8 mouse cellular contexts compared by ENCODE assay signal in the genomic region with DNA sequence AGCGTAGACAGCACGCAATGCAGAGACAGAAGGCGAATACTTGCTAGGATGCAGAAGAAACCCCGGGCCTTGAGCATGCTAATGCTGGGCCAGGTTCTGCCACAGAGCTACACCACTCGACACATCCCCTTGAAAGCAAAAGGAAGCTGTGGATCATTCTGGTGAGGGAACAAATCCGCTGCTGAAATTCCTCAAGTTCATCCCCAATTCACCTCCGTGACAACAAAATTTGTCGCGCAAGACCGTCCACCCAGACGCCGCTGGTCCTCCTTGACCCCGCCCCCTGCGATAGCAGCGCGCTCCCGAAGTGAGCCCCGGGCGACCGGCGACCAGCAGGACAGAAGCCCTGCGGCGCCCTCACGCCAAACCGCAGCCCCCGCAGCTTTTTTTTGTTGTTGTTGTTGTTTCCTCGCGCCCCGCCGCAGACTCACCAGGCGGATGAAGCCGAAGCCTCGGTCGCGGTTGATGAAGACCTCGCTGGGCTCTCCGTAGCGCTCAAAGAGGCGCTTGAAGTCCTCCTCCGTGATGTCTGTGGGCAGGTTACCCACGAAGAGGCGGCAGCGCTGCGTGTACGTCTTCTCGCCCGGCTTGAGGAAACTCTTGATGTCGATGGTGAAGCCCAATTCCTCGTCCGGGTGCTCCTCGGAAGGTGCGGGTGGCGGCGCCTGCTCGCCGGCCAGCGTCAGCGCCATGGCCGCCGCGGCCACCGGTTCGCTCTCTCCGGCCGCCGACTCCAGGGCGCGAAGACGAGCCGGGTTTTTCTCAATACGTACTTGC. TPM values are rescaled to one million over a fixed set of nuclear protein-coding genes. Genes with fewer than 3 reads are reported as not detected.
DNase-seq lines count a peak whose midpoint lies in the region; ATAC-seq and TF ChIP-seq lines count a peak whose summit lies in the region.

No protein-coding gene starts in this region.

- H3K4me3 ChIP-seq in hindbrain, embryonic 10.5 days: peak overlapping the region; percentile 97
- H3K4me3 ChIP-seq in lung, postnatal 0 days (ENCODE audit: low read depth, low read length): peak overlapping the region; percentile 86

- H3K27me3 ChIP-seq in hindbrain, embryonic 10.5 days (ENCODE audit: insufficient read depth, poor library complexity, severe bottlenecking): no peaks in the 10 kb centered on the region
- no peaks in the 10 kb centered on the region for H3K27me3 ChIP-seq in lung, postnatal 0 days (replicated peaks; ENCODE audit: insufficient read depth, low read length)

- peak overlapping the region; percentile 80 for H3K4me2 ChIP-seq in lung, postnatal 0 days (replicated peaks; ENCODE audit: low read depth, low read length)

- no peak for TF ChIP-seq CTCF in lung, postnatal 0 days (IDR thresholded peaks at IDR 0.05)

- ATAC-seq in frontal cortex, adult (ENCODE audit: low TSS enrichment): peak; percentile 45
- peak; percentile 44 for ATAC-seq in lung, postnatal 0 days

- no peak for TF ChIP-seq EP300 in lung, postnatal 0 days (IDR thresholded peaks at IDR 0.05)

- peak overlapping the region; percentile 97 for H3K27ac ChIP-seq in hindbrain, embryonic 10.5 days
- peak overlapping the region; percentile 96 for H3K27ac ChIP-seq in lung, postnatal 0 days (ENCODE audit: low read length)

- H3K9ac ChIP-seq in lung, postnatal 0 days (replicated peaks; ENCODE audit: low read depth): peak overlapping the region; percentile 85

- H3K9me3 ChIP-seq in hindbrain, embryonic 10.5 days: no peaks in the 10 kb centered on the region
- no peaks in the 10 kb centered on the region for H3K9me3 ChIP-seq in lung, postnatal 0 days (ENCODE audit: low read length)

- DNase-seq in MN1 (ENCODE audit: low spot score): peak; percentile 73
- peak; percentile 69 for DNase-seq in cerebellum, adult 9-10 months
- DNase-seq in hindbrain, embryonic 10.5 days (ENCODE audit: low spot score): peak; percentile 68
- DNase-seq in layer of hippocampus, postnatal 10 days (ENCODE audit: low spot score in 2 of 2): peak; percentile 64 to 74
- peak; percentile 75 for DNase-seq in lung, postnatal 0 days (ENCODE audit: low spot score)
- peak; percentile 41 for DNase-seq in ovary, postnatal 14 days (ENCODE audit: low spot score)
- DNase-seq in thymus, postnatal 10 days (ENCODE audit: low spot score in 2 of 2): peak; percentile 42 to 45

- under 1% methylated on average over 71 of the region's 71 CpGs for WGBS in hindbrain, embryonic 10.5 days
- 1% methylated on average over 65 of the region's 71 CpGs for WGBS in lung, postnatal 0 days

- H3K36me3 ChIP-seq in hindbrain, embryonic 10.5 days: peaks cover 24% of the 10 kb centered on the region; the same call in 1 of the 2 replicates
- no peaks in the 10 kb centered on the region for H3K36me3 ChIP-seq in lung, postnatal 0 days (ENCODE audit: insufficient read depth, low read length)

- peaks cover 23% of the 10 kb centered on the region for H3K4me1 ChIP-seq in hindbrain, embryonic 10.5 days (replicated peaks)
- no peaks in the 10 kb centered on the region for H3K4me1 ChIP-seq in lung, postnatal 0 days (ENCODE audit: insufficient read depth, low read depth, low read length)

RNA-seq across cellular contexts. Expression of gene Pspc1, which starts 0.6 kb away (rescaled TPM):
- polyA plus RNA-seq in hindbrain, embryonic 10.5 days (2016; fragmentation: Nextera tagmentation; extraction: Ambion mirVana): 36.2 and 43.9 TPM in 2 replicates
- 10 to 100 TPM; 69.8 to 70.5 TPM for total RNA-seq in layer of hippocampus, postnatal 10 days (2021)
- polyA plus RNA-seq in lung, postnatal 0 days (2015; fragmentation: Nextera tagmentation; extraction: Ambion mirVana): 9.2 and 11.7 TPM in 2 replicates

RNA-seq across cellular contexts. Expression of gene Zmym5, which starts 34.0 kb away (rescaled TPM):
- 17.8 and 23.3 TPM in 2 replicates for polyA plus RNA-seq in hindbrain, embryonic 10.5 days (2016; fragmentation: Nextera tagmentation; extraction: Ambion mirVana)
- total RNA-seq in layer of hippocampus, postnatal 10 days (2021): 10 to 100 TPM; 28.5 to 32.1 TPM
- 25.5 and 28.6 TPM in 2 replicates for polyA plus RNA-seq in lung, postnatal 0 days (2015; fragmentation: Nextera tagmentation; extraction: Ambion mirVana)

Comparison
In these comparisons a context has a peak if more than half of its experiments do, and no peak if none do; other contexts are left out.
1. Peak in every context shown above with its lines: DNase-seq, ATAC-seq, H3K4me3 ChIP-seq and H3K27ac ChIP-seq.